Mouse (Mus musculus) embryonic fibroblast, embryonic 13.5 days (primary cell): ENCODE data around the gene Amotl2.

Experiments used
- CTCF ChIP-seq: IDR thresholded peaks from 2 replicates; pipeline ENCODE4 v1.5.1; 2011; ENCODE audit warnings: mild to moderate bottlenecking, control low read depth, low read length, moderate library complexity, borderline replicate concordance; ENCODE audit not compliant: insufficient read depth
- POLR2A ChIP-seq: IDR thresholded peaks from 2 replicates; pipeline ENCODE4 v1.6.1; 2011; ENCODE audit warnings: low read depth, mild to moderate bottlenecking, control low read depth, low read length, moderate library complexity

DNA sequence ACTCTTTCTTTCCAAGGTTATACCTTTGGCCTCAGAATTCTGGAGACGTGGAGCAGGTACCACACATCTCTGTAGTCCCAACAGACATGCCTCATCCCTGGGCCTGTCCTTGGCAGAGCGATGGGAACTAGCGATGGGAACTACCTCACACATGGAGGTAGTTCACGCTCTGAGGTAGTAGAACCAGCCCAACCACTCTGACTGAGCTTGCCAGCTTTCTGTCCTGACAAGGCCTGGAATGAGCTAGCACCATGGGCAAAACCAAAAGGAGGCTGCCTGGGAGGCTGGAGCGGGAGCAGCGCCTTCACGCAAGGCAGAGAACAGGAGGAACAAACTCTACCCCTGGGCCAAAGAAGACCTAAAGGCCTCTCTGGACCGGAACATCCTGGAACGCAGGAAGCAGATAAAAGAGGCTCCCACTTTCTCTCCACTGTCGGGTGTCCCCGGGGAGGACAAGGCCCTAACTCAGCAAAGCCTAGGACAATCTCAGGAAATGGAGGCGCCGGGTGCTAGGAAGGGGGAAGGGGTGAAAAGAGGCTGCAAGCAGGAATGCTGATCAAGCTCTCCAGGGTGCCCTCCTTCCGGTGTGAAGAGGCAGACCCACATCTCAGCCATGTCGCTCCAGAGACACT is 6.9 kb upstream of the Amotl2 start:
- TF ChIP-seq POLR2A = no peak
- TF ChIP-seq CTCF = no peak
